Mouse (Mus musculus) megakaryocyte-erythroid progenitor cell, adult 5-6 weeks (primary cell): Measurements from ENCODE around the gene Fntb. TPM values are rescaled to one million over a fixed set of nuclear protein-coding genes. Genes with fewer than 3 reads are reported as not detected.
"Not testable (repeated sequence)": the region's sequence is repeated elsewhere in the genome, so short reads cannot be mapped to it uniquely, and the experiment has no call there.

Experiments
- ATAC-seq: replicated peaks from 2 replicates; pipeline ENCODE4 v1.8.0; 2016; ENCODE audit warnings: mild to moderate bottlenecking, inconsistent platforms; ENCODE audit not compliant: severe bottlenecking, poor library complexity, low FRiP score, low TSS enrichment
- total RNA-seq, 2 experiments: library from RNA; stranded (forward) in 1 of 2; stranded (reverse) in 1 of 2; fragments of 200-1000, 215-1000 nt in 1 of 2; fragments of >200 nt in 1 of 2; fragmentation: Nextera tagmentation in 1 of 2; gene quantifications; 2 replicates each; pipeline ENCODE4 v1.2.3; 2014 to 2017

Gene Fntb
- total RNA-seq, 2 experiments from 2014 or later = 15.4 to 31.1 TPM

GRCm38 (mm10) chr12:76822002-76822650 is 56.7 kb downstream of the Fntb start:
- ATAC-seq = 0 out of 2 replicates have a peak, but pooled peaks have one; percentile 27

DNA sequence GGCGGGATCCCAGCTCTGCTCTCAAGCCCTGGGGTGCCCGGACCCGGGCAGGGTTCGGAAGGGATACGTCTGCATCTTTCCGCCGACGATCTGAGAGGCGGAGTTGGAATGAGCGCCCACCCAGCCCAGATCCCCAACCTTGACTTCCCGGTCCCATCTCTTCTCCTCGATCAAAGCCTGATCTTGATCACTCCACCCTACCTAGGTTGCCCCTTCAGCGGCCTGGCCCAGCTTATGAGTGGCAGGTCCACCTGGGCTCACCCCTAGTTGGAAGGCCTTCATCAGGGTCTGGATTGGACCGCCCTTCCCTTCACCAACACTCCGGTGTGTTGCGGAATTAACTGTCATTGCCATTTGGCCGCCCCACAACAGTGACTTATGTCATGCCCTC is 57.3 kb downstream of the Fntb start, which contains the start of gene Rab15:
TSS of gene Rab15 (minus strand) at position 258 of the 391 bp plus-strand sequence.
- ATAC-seq = no peak

- ATAC-seq = no peak
These were observed 59.9 kb downstream of the Fntb start for GRCm38 (mm10) chr12:76825283-76825682.

DNA sequence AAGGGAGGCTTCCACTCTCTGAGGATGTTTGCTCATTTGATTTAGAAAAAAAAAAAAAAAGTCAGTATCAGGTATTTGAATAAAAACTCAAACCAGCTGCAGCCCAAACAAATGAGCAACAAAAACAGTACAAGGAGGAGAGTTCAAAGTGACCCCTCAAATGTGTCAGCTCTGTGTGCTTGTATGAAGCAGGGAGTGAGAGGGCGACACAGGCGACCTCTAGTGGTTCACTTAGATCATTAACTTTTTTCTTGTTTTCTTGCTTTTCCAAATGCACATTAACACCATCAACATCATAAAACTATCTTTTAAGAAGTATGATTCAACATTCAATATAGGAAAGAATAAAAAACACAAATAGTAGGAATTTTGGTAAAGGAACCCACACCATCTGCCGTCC is 67.3 kb downstream of the Fntb start:
- no peak for ATAC-seq

GRCm38 (mm10) chr12:76837101-76837843 is 71.9 kb downstream of the Fntb start:
- peak; percentile 98 for ATAC-seq

GRCm38 (mm10) chr12:76837844-76838650 is 72.7 kb downstream of the Fntb start:
- ATAC-seq = peak; percentile 24

GRCm38 (mm10) chr12:76839298-76839697 is 73.9 kb downstream of the Fntb start:
- ATAC-seq = no peak

- ATAC-seq = no peak
These were observed 74.7 kb downstream of the Fntb start for GRCm38 (mm10) chr12:76840081-76840480.

DNA sequence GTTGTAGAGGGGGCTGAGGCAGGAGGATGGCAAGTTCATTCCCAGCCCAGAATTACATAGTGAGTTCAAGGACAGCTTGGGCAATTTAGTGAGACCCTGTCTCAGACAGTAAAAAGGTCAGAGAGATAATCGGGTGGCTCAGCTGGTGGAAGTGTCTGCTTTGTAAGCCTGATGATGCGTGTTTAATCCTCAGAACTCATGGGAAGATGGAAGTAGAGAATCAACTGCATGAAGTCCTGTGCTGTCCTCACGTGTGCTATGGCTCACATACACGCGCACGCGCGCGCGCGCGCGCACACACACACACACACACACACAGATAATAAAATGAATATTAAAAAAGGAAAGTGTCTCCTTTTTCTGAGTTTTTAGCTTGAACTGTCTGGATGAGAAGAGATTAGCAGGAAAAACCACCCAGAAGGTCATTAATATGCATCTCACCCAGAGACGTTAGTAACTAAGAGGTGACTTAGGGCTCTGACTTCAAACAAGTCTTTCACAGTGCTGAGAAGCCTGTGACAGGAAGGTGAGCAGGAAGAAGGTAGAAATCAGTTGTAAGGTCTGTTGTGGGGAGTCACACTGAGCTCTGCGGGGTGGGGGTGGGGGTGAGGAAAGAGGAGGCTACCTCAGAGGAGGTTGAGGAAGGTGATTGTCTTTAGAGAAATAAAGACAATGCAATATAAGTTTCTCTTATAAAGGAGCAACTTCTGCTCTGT is 79.1 kb downstream of the Fntb start:
- ATAC-seq = no peak

DNA sequence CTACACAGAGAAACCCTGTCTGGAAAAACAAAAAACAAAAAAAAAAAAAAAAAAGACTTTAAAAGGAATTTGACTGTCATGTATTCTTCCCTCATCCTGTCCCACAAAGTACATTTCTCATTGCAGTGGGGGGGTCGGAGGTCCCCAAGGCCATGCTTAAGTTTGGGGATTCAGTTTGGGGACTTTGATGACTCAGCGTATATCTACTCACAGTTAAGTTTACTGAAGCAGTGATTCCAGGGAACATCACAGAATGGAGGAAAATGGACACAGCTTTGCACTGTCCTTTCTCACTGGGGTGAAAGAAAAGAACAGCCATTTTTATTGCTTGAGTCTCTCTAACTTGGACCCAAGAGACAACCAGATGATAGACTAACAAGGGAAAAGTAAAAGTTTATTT is 87.0 kb downstream of the Fntb start:
- no peak for ATAC-seq

DNA sequence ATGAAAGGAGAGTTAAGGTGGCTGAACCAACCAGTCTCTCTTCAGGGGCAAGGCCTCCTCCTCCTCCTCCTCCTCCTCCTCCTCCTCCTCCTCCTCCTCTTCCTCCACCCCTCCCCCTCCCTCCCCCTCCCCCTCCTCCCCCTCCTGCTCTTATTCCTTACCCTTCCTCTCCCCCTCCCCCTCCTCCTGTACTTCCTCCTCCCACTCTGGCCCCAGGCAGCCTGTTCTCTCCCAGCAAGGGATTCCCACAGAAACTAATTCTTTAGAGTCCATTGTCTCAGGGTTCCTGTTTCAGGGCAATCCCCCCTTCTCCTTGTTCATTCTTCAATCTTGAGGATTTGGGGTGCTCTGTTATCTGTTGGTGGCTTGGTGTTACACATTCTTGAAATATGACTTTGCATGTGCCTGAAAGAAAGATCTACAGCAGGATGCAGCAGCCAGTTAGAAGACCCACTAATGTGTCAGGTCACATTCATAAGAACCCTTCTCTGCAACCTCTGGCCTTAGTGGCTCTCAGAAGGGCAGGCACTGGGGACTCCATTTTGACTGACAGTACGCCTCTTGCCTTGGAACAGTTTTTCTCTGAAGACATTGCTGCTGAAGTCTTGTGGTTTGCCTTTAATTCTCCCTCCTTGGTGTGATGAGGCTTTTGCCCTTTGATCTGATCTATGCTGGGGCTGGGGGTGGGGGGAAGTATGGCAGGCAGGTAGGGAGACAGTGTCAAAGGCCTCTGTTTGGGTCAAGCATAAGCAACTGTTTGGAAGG is 88.2 kb downstream of the Fntb start:
- no peak for ATAC-seq

- ATAC-seq = no peak
These were observed 91.7 kb downstream of the Fntb start for GRCm38 (mm10) chr12:76857087-76857486.

- ATAC-seq = not testable (repeated sequence)
These were observed 93.4 kb downstream of the Fntb start for GRCm38 (mm10) chr12:76858788-76859187.

DNA sequence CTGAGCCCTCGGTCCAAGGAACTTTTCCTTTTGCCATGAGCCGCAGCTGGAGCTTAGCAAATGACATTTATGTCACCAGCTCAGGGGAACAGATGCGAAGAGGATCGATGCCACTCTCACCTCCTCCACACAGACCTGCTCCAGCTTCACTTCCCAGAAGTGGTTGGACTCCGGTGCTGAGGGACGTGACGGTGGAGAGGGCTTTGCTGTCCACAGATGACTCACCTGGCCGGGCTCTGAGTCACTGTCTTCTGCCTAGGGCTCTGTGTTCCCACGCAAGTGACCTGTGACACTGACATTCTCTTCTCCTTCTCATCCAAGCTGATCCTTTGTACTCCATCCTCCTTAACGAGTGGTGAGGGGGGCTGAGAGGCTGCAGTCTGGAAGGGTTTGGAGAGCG is 98.3 kb downstream of the Fntb start:
- ATAC-seq = no peak

DNA sequence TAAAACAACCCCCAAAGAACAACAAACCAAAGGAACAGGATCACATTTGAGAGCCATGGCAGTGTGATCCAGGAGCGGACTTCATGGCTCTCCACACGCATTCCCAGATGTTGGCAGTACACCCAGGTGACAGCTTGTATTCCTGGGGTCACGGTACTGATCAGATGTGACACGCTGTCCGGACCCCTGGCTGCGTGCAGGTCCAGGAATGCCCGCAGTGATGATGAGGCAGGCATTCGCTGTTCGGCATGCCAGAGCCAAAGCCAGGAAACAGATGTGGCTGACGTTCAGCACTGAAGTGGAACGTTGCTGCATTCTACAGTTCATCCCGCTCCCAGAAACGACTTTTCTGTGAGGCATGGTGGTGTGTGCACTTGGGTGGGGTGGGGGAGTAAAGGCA is 99.9 kb downstream of the Fntb start:
- ATAC-seq = no peak

- no peak for ATAC-seq
These were observed 102.3 kb downstream of the Fntb start for GRCm38 (mm10) chr12:76867586-76868280.

GRCm38 (mm10) chr12:76868463-76869198 is 103.2 kb downstream of the Fntb start:
- no peak for ATAC-seq

- no peak for ATAC-seq
These were observed 104.2 kb downstream of the Fntb start for GRCm38 (mm10) chr12:76869561-76869960.
